Mouse (Mus musculus) leukemia stem cell, adult 10-12 weeks (primary cell): ENCODE measurements around the gene Rab10. TPM values are rescaled to one million over a fixed set of nuclear protein-coding genes. Genes with fewer than 3 reads are reported as not detected.

ENCODE experiments used
- polyA plus RNA-seq: library from polyadenylated mRNA; stranded (reverse); fragments of >175 nt; gene quantifications from 2 replicates; pipeline ENCODE4 v1.2.3, GENCODE M21; 2012; ENCODE audit warnings: low replicate concordance

The Rab10 gene
- polyA plus RNA-seq = 47.5 and 60.9 TPM in 2 replicates

GRCm38 (mm10) chr12:3309391-3310320, at the start of gene Rab10:
Gene Rab10 (minus strand): TSS chr12:3309969.

Other genes starting within 250 kb of the Rab10 start
- 0.73 and 0.98 TPM in 2 replicates for gene Kif3c, start 55.2 kb upstream of the Rab10 start, polyA plus RNA-seq
- gene Asxl2, start 116.9 kb upstream of the Rab10 start, polyA plus RNA-seq = 33.9 and 55.9 TPM in 2 replicates